Mouse (Mus musculus): Measurements from ENCODE around the gene Wfikkn1. TPM values are rescaled to one million over a fixed set of nuclear protein-coding genes. Genes with fewer than 3 reads are reported as not detected.

The Wfikkn1 gene
- polyA plus RNA-seq (2014; fragmentation: Nextera tagmentation; extraction: Ambion mirVana) = 0.36 and 0.47 TPM in 2 replicates

GRCm38 (mm10) chr17:25880196-25880910 is at the start of gene Wfikkn1:
TSS of gene Wfikkn1 (minus strand) at chr17:25880858.
- ATAC-seq (no peak), DNase-seq (ENCODE audit: low spot score) (no peak)
- H3K27ac ChIP-seq (ENCODE audit: low read depth, low read length) = peak within 1 kb of the TSS; percentile 33; the same call in 1 of the 2 replicates
- peaks cover 7% of the 10 kb centered on the region for H3K4me1 ChIP-seq (ENCODE audit: control insufficient read depth, insufficient read depth, low read length)
- H3K9me3 ChIP-seq (replicated peaks; ENCODE audit: control insufficient read depth, low read length) = no peaks in the 10 kb centered on the region
- H3K36me3 ChIP-seq (ENCODE audit: control insufficient read depth, insufficient read depth, low read length) = peaks cover 45% of the 10 kb centered on the region
- 28% methylated on average over 5 of the region's 5 CpGs for WGBS
- H3K9ac ChIP-seq (ENCODE audit: low read length) = peak within 1 kb of the TSS; percentile 29
- H3K4me2 ChIP-seq (ENCODE audit: low read length) = no peak within 1 kb of the TSS
- no peaks in the 10 kb centered on the region for H3K27me3 ChIP-seq (replicated peaks; ENCODE audit: control insufficient read depth, insufficient read depth, low read length)
- no peak within 1 kb of the TSS for H3K4me3 ChIP-seq (ENCODE audit: low read depth, low read length)

- Histone ChIP-seq H3K36me3 (ENCODE audit: control insufficient read depth, insufficient read depth, low read length) (peaks cover 36% of the 10 kb centered on the region), H3K4me3 (ENCODE audit: low read depth, low read length) (no peak overlapping the region), H3K4me1 (ENCODE audit: control insufficient read depth, insufficient read depth, low read length) (0 out of 2 replicates have a peak, but pooled peaks cover 3% of the 10 kb centered on the region), H3K9ac (ENCODE audit: low read length) (no peak overlapping the region), H3K27ac (ENCODE audit: low read depth, low read length) (no peak overlapping the region), H3K9me3 (replicated peaks; ENCODE audit: control insufficient read depth, low read length) (no peaks in the 10 kb centered on the region), H3K4me2 (ENCODE audit: low read length) (no peak overlapping the region), H3K27me3 (replicated peaks; ENCODE audit: control insufficient read depth, insufficient read depth, low read length) (no peaks in the 10 kb centered on the region)
- DNase-seq (ENCODE audit: low spot score) (no peak), ATAC-seq (no peak)
- WGBS = 83% methylated on average over 2 of the region's 2 CpGs
Observed at GRCm38 (mm10) chr17:25925348-25925747, 44.7 kb upstream of the Wfikkn1 start.

GRCm38 (mm10) chr17:25922120-25922519 is 41.5 kb upstream of the Wfikkn1 start:
- Histone ChIP-seq H3K4me3 (ENCODE audit: low read depth, low read length) (no peak overlapping the region), H3K36me3 (ENCODE audit: control insufficient read depth, insufficient read depth, low read length) (peaks cover 16% of the 10 kb centered on the region; the same call in 1 of the 2 replicates), H3K27me3 (replicated peaks; ENCODE audit: control insufficient read depth, insufficient read depth, low read length) (no peaks in the 10 kb centered on the region), H3K9ac (ENCODE audit: low read length) (no peak overlapping the region), H3K9me3 (replicated peaks; ENCODE audit: control insufficient read depth, low read length) (no peaks in the 10 kb centered on the region), H3K27ac (ENCODE audit: low read depth, low read length) (no peak overlapping the region), H3K4me2 (ENCODE audit: low read length) (no peak overlapping the region), H3K4me1 (ENCODE audit: control insufficient read depth, insufficient read depth, low read length) (peaks cover 13% of the 10 kb centered on the region)
- no peak for DNase-seq (ENCODE audit: low spot score)
- WGBS = 67% methylated on average over 5 of the region's 5 CpGs
- ATAC-seq = no peak

- DNase-seq (ENCODE audit: low spot score) = peak; percentile 100
- H3K4me1 ChIP-seq (ENCODE audit: control insufficient read depth, insufficient read depth, low read length) = peaks cover 13% of the 10 kb centered on the region
- 0% methylated on average over 33 of the region's 40 CpGs for WGBS
- peak overlapping the region; percentile 95 for H3K4me3 ChIP-seq (ENCODE audit: low read depth, low read length)
- H3K27ac ChIP-seq (ENCODE audit: low read depth, low read length) = peak overlapping the region; percentile 92
- ATAC-seq = peak; percentile 97
- peaks cover 10% of the 10 kb centered on the region; the same call in 1 of the 2 replicates for H3K36me3 ChIP-seq (ENCODE audit: control insufficient read depth, insufficient read depth, low read length)
- peak overlapping the region; percentile 73 for H3K4me2 ChIP-seq (ENCODE audit: low read length)
- no peaks in the 10 kb centered on the region for H3K9me3 ChIP-seq (replicated peaks; ENCODE audit: control insufficient read depth, low read length)
- no peaks in the 10 kb centered on the region for H3K27me3 ChIP-seq (replicated peaks; ENCODE audit: control insufficient read depth, insufficient read depth, low read length)
- peak overlapping the region; percentile 87 for H3K9ac ChIP-seq (ENCODE audit: low read length)
Observed at GRCm38 (mm10) chr17:25919786-25920642, 39.4 kb upstream of the Wfikkn1 start.

GRCm38 (mm10) chr17:25919144-25919785 is 38.6 kb upstream of the Wfikkn1 start, which contains the start of gene Rab40c:
TSS of gene Rab40c (minus strand) at chr17:25919727.
- Histone ChIP-seq H3K36me3 (ENCODE audit: control insufficient read depth, insufficient read depth, low read length) (peaks cover 10% of the 10 kb centered on the region; the same call in 1 of the 2 replicates), H3K4me2 (ENCODE audit: low read length) (peak within 1 kb of the TSS; percentile 87), H3K9ac (ENCODE audit: low read length) (peak within 1 kb of the TSS; percentile 87), H3K27me3 (replicated peaks; ENCODE audit: control insufficient read depth, insufficient read depth, low read length) (no peaks in the 10 kb centered on the region), H3K27ac (ENCODE audit: low read depth, low read length) (peak within 1 kb of the TSS; percentile 92), H3K9me3 (replicated peaks; ENCODE audit: control insufficient read depth, low read length) (no peaks in the 10 kb centered on the region), H3K4me1 (ENCODE audit: control insufficient read depth, insufficient read depth, low read length) (peaks cover 13% of the 10 kb centered on the region), H3K4me3 (ENCODE audit: low read depth, low read length) (peak within 1 kb of the TSS; percentile 95)
- ATAC-seq (peak; percentile 6), DNase-seq (ENCODE audit: low spot score) (no peak)
- WGBS = under 1% methylated on average over 76 of the region's 78 CpGs

- DNase-seq (ENCODE audit: low spot score) (no peak), ATAC-seq (no peak)
- peaks cover 13% of the 10 kb centered on the region for H3K4me1 ChIP-seq (ENCODE audit: control insufficient read depth, insufficient read depth, low read length)
- no peak overlapping the region for H3K27ac ChIP-seq (ENCODE audit: low read depth, low read length)
- peak overlapping the region; percentile 87 for H3K4me2 ChIP-seq (ENCODE audit: low read length)
- no peaks in the 10 kb centered on the region for H3K27me3 ChIP-seq (replicated peaks; ENCODE audit: control insufficient read depth, insufficient read depth, low read length)
- H3K9ac ChIP-seq (ENCODE audit: low read length) = peak overlapping the region; percentile 87
- 85% methylated on average over 9 of the region's 9 CpGs for WGBS
- H3K9me3 ChIP-seq (replicated peaks; ENCODE audit: control insufficient read depth, low read length) = no peaks in the 10 kb centered on the region
- H3K36me3 ChIP-seq (ENCODE audit: control insufficient read depth, insufficient read depth, low read length) = peaks cover 11% of the 10 kb centered on the region; the same call in 1 of the 2 replicates
- H3K4me3 ChIP-seq (ENCODE audit: low read depth, low read length) = peak overlapping the region; percentile 95
Observed at GRCm38 (mm10) chr17:25918037-25918750, 37.5 kb upstream of the Wfikkn1 start.

GRCm38 (mm10) chr17:25916931-25917647 is 36.4 kb upstream of the Wfikkn1 start:
- ATAC-seq (no peak), DNase-seq (ENCODE audit: low spot score) (no peak)
- no peak overlapping the region for H3K27ac ChIP-seq (ENCODE audit: low read depth, low read length)
- no peak overlapping the region for H3K4me2 ChIP-seq (ENCODE audit: low read length)
- H3K36me3 ChIP-seq (ENCODE audit: control insufficient read depth, insufficient read depth, low read length) = peaks cover 14% of the 10 kb centered on the region; the same call in 1 of the 2 replicates
- no peak overlapping the region for H3K4me3 ChIP-seq (ENCODE audit: low read depth, low read length)
- no peaks in the 10 kb centered on the region for H3K27me3 ChIP-seq (replicated peaks; ENCODE audit: control insufficient read depth, insufficient read depth, low read length)
- H3K9ac ChIP-seq (ENCODE audit: low read length) = no peak overlapping the region; the same call in 1 of the 2 replicates
- 83% methylated on average over 8 of the region's 8 CpGs for WGBS
- H3K4me1 ChIP-seq (ENCODE audit: control insufficient read depth, insufficient read depth, low read length) = peaks cover 13% of the 10 kb centered on the region
- no peaks in the 10 kb centered on the region for H3K9me3 ChIP-seq (replicated peaks; ENCODE audit: control insufficient read depth, low read length)
